8 mouse cellular contexts compared by ENCODE assay signal in genomic region chr12:16591453-16592200, GRCm38 (mm10). TPM values are rescaled to one million over a fixed set of nuclear protein-coding genes. Genes with fewer than 3 reads are reported as not detected.
DNase-seq lines count a peak whose midpoint lies in the region; ATAC-seq lines count a peak whose summit lies in the region.

No protein-coding gene starts in this region.

- peak overlapping the region; percentile 63 for H3K27ac ChIP-seq in hindbrain, embryonic 14.5 days

- no peaks in the 10 kb centered on the region for H3K36me3 ChIP-seq in hindbrain, embryonic 14.5 days (replicated peaks; ENCODE audit: control insufficient read depth, insufficient read depth)

- H3K27me3 ChIP-seq in hindbrain, embryonic 14.5 days (ENCODE audit: control insufficient read depth, insufficient read depth, low read length) = no peaks in the 10 kb centered on the region

- H3K4me3 ChIP-seq in hindbrain, embryonic 14.5 days (replicated peaks; ENCODE audit: low read length) = peak overlapping the region; percentile 34

- peak; percentile 94 for DNase-seq in NIH3T3 (ENCODE audit: low read depth)
- DNase-seq in cerebellum, adult 9-10 months = peak; percentile 84
- peak; percentile 51 to 71 for DNase-seq in frontal cortex, postnatal 25 days (ENCODE audit: low spot score in 2 of 2)
- DNase-seq in hindbrain, embryonic 14.5 days (ENCODE audit: low spot score) = peak; percentile 90
- peak; percentile 64 for DNase-seq in left cerebral cortex, adult 11 months (ENCODE audit: low spot score)
- peak; percentile 90 for DNase-seq in lung, postnatal 36 days
- DNase-seq in retina, embryonic 14.5 days (ENCODE audit: low spot score) = peak; percentile 91
- peak; percentile 85 to 89 for DNase-seq in thymus, postnatal 36 days

- no peaks in the 10 kb centered on the region for H3K9me3 ChIP-seq in hindbrain, embryonic 14.5 days (ENCODE audit: control insufficient read depth, low read length)

- H3K9ac ChIP-seq in hindbrain, embryonic 14.5 days = peak overlapping the region; percentile 37

- 7% methylated on average over 15 of the region's 15 CpGs for WGBS in hindbrain, embryonic 14.5 days

- H3K4me1 ChIP-seq in hindbrain, embryonic 14.5 days (replicated peaks; ENCODE audit: control insufficient read depth, insufficient read depth, low read length) = peaks cover 33% of the 10 kb centered on the region

- H3K4me2 ChIP-seq in hindbrain, embryonic 14.5 days (replicated peaks) = peak overlapping the region; percentile 65

- peak; percentile 84 for ATAC-seq in hindbrain, embryonic 14.5 days (ENCODE audit: low FRiP score)

RNA-seq across cellular contexts. Expression of gene Lpin1, which starts 19.1 kb away (rescaled TPM):
- polyA plus RNA-seq in hindbrain, embryonic 14.5 days (2014; fragmentation: Nextera tagmentation; extraction: Ambion mirVana) = 18.0 and 19.1 TPM in 2 replicates

Comparison
In these comparisons a context has a peak if more than half of its experiments do, and no peak if none do; other contexts are left out.
1. Peak in every context shown above with its lines: DNase-seq, ATAC-seq, H3K4me3 ChIP-seq and H3K27ac ChIP-seq.